Mouse (Mus musculus) olfactory bulb, adult 2 months (tissue): Measurements from ENCODE around the gene Pam.

Experiments
- CTCF ChIP-seq: fragments of 200-500 bp; IDR thresholded peaks from 2 replicates; pipeline ENCODE4 v1.5.1; 2012; ENCODE audit warnings: low read depth, mild to moderate bottlenecking, low read length, moderate library complexity; ENCODE audit not compliant: insufficient read depth
- POLR2A ChIP-seq: fragments of 200-500 bp; IDR thresholded peaks from 2 replicates; pipeline ENCODE4 v1.6.1; 2012; ENCODE audit warnings: mild to moderate bottlenecking, low read depth, low read length, moderate library complexity; ENCODE audit not compliant: insufficient read depth

GRCm38 (mm10) chr1:97769904-97770753, 325.3 kb downstream of the Pam start, which contains the start of the genes Gin1 and Ppip5k2:
- TF ChIP-seq CTCF, result peak; percentile 33; the same call in 1 of the 2 replicates
- peak; percentile 39 for TF ChIP-seq POLR2A
